Mouse (Mus musculus) limb, embryonic 15.5 days (tissue): Measurements from ENCODE around the gene Zfp420. TPM values are rescaled to one million over a fixed set of nuclear protein-coding genes. Genes with fewer than 3 reads are reported as not detected.
A peak's percentile ranks its signal among the peaks of the same experiment; 100 is the strongest.
"Not testable (repeated sequence)": the region's sequence is repeated elsewhere in the genome, so short reads cannot be mapped to it uniquely, and the experiment has no call there.

Experiments
- ATAC-seq: fragments of 200-750 bp; cut with Nextera tagmentation; 2 replicates; pipeline ENCODE4 v1.8.0; 2017; ENCODE audit warnings: low read depth, moderate TSS enrichment; ENCODE audit not compliant: insufficient number of reproducible peaks, low FRiP score, low TSS enrichment
- H3K27ac ChIP-seq: fragments of 300-500 bp; sonication (generic); 2 replicates; pipeline ENCODE4 v1.5.1; 2015; ENCODE audit warnings: moderate library complexity, mild to moderate bottlenecking, inconsistent platforms
- H3K27me3 ChIP-seq: fragments of 300-500 bp; sonication (generic); 2 replicates; pipeline ENCODE4 v1.6.1; 2015; ENCODE audit warnings: inconsistent platforms
- H3K36me3 ChIP-seq: fragments of 300-500 bp; sonication (generic); 2 replicates; pipeline ENCODE4 v1.6.1; 2015; ENCODE audit warnings: inconsistent platforms
- H3K4me1 ChIP-seq: fragments of 300-500 bp; sonication (generic); 2 replicates; pipeline ENCODE4 v1.6.1; 2015; ENCODE audit warnings: inconsistent platforms
- H3K4me2 ChIP-seq: fragments of 300-500 bp; sonication (generic); 2 replicates; pipeline ENCODE4 v1.6.1; 2015; ENCODE audit warnings: mild to moderate bottlenecking, inconsistent platforms
- H3K4me3 ChIP-seq: fragments of 300-500 bp; sonication (generic); 2 replicates; pipeline ENCODE4 v1.5.1; 2015; ENCODE audit warnings: mild to moderate bottlenecking, inconsistent platforms
- H3K9ac ChIP-seq: fragments of 300-500 bp; sonication (generic); 2 replicates; pipeline ENCODE4 v1.6.1; 2015; ENCODE audit warnings: inconsistent platforms
- H3K9me3 ChIP-seq: fragments of 300-500 bp; sonication (generic); 2 replicates; pipeline ENCODE4 v1.6.1; 2016; ENCODE audit warnings: inconsistent platforms
- WGBS: fragments of 180-500 bp; shearing (Covaris S2); methylation state at CpG from one replicate; pipeline ENCODE4 v1.1.7; 2015; 5-methylcytosine and 5-hydroxymethylcytosine counted together
- polyA plus RNA-seq: library from polyadenylated mRNA; unstranded; fragments of >200 nt; fragmentation: Nextera tagmentation; extraction: Ambion mirVana; gene quantifications from 2 replicates; pipeline ENCODE4 v1.2.1, GENCODE M21; 2015

The Zfp420 gene
- polyA plus RNA-seq, 1 experiment from 2014 or later = 7.6 TPM

- 79% methylated on average over 5 of the region's 5 CpGs for WGBS
- H3K4me2 ChIP-seq = no peak overlapping the region
- ATAC-seq = no peak
- peaks cover 36% of the 10 kb centered on the region for H3K36me3 ChIP-seq
- no peak overlapping the region for H3K4me3 ChIP-seq
- no peak overlapping the region for H3K27ac ChIP-seq
- H3K4me1 ChIP-seq = no peaks in the 10 kb centered on the region
- no peaks in the 10 kb centered on the region for H3K9me3 ChIP-seq
- H3K9ac ChIP-seq = no peak overlapping the region
- no peaks in the 10 kb centered on the region for H3K27me3 ChIP-seq
These were observed 15.2 kb upstream of the Zfp420 start for GRCm38 (mm10) chr7:29844616-29845015.

GRCm38 (mm10) chr7:29852831-29853218, 7.0 kb upstream of the Zfp420 start:
- Histone ChIP-seq H3K27me3 (no peaks in the 10 kb centered on the region), H3K4me3 (peak overlapping the region; percentile 62), H3K36me3 (peaks cover 11% of the 10 kb centered on the region; the same call in 1 of the 2 replicates), H3K4me1 (peaks cover 6% of the 10 kb centered on the region; the same call in 1 of the 2 replicates), H3K27ac (no peak overlapping the region), H3K4me2 (peak overlapping the region; percentile 73), H3K9me3 (no peaks in the 10 kb centered on the region), H3K9ac (peak overlapping the region; percentile 55)
- 52% methylated on average over 9 of the region's 9 CpGs for WGBS
- ATAC-seq = no peak

DNA sequence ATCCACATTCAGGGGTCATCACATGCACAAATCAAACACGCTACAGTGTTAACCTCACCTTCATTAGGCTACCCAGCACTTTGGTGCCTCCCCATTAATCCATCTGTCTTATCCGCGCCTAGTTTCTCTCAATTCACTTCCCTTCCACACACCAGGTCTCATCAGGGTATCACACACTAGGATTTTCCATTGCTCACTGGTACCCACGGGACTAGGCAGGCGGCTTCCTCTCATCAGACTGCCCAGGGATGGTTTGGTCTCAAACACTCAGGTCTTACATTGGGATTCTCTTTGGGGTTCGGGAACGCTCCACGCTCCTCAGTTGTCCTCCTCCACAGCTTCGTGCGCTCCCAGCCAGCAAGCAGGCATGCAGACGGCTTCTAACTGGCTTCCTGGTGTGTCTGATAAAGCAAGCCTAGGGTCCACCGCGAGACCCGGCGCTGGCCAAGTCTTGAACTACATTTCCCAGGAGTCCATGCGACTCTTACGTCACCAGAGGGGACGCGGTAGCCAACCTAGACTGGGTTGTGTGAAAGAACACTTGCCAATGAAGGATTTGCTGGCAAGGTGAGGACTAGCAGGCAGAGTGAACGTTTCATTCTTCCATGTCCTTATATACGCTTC, 6.4 kb upstream of the Zfp420 start, which contains the start of gene Zfp940:
Zfp940 (minus strand) TSS at position 451 of the 624 bp plus-strand sequence.
- Histone ChIP-seq H3K9me3 (no peaks in the 10 kb centered on the region), H3K4me2 (peak within 1 kb of the TSS; percentile 73), H3K4me1 (peaks cover 6% of the 10 kb centered on the region; the same call in 1 of the 2 replicates), H3K27me3 (no peaks in the 10 kb centered on the region), H3K27ac (peak within 1 kb of the TSS; percentile 59; the same call in 1 of the 2 replicates), H3K36me3 (peaks cover 11% of the 10 kb centered on the region; the same call in 1 of the 2 replicates), H3K9ac (peak within 1 kb of the TSS; percentile 55), H3K4me3 (peak within 1 kb of the TSS; percentile 62)
- WGBS = 1% methylated on average over 21 of the region's 21 CpGs
- peak; percentile 84; the same call in 1 of the 2 replicates for ATAC-seq

- Histone ChIP-seq H3K9me3 (no peaks in the 10 kb centered on the region), H3K36me3 (peaks cover 6% of the 10 kb centered on the region; the same call in 1 of the 2 replicates), H3K9ac (no peak overlapping the region), H3K4me3 (no peak overlapping the region), H3K27ac (no peak overlapping the region), H3K4me2 (no peak overlapping the region), H3K4me1 (peaks cover 7% of the 10 kb centered on the region; the same call in 1 of the 2 replicates), H3K27me3 (no peaks in the 10 kb centered on the region)
- no peak for ATAC-seq
- 89% methylated on average over 7 of the region's 7 CpGs for WGBS
These were observed 1.9 kb downstream of the Zfp420 start for GRCm38 (mm10) chr7:29861660-29862059.

GRCm38 (mm10) chr7:29874256-29874655, 14.5 kb downstream of the Zfp420 start:
- Histone ChIP-seq H3K4me2 (no peak overlapping the region), H3K4me3 (no peak overlapping the region), H3K36me3 (peaks cover 47% of the 10 kb centered on the region), H3K27me3 (no peaks in the 10 kb centered on the region), H3K27ac (no peak overlapping the region), H3K4me1 (no peaks in the 10 kb centered on the region), H3K9ac (no peak overlapping the region), H3K9me3 (peaks cover 19% of the 10 kb centered on the region)
- 94% methylated on average over 10 of the region's 10 CpGs for WGBS
- no peak for ATAC-seq

DNA sequence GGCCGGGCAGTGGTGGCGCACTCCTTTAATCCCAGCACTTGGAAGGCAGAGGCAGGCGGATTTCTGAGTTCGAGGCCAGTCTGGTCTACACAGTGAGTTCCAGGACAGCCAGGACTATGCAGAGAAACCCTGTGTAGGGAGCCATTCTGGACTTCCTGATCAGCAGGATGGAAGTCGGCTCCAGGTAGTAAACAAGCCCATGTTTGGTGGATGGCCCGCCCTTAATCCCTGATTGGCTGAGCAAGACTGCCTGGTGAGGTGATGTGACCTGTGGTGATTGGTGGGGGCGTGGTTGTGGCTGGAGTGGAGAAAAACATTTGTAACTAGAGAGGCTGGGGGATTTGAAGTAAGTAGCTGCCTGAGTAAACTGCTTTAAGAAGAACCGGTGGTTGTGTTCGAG, 17.8 kb downstream of the Zfp420 start:
- peaks cover 19% of the 10 kb centered on the region for H3K9me3 ChIP-seq
- not testable (repeated sequence) for H3K9ac ChIP-seq, H3K4me1 ChIP-seq, ATAC-seq, H3K27me3 ChIP-seq, H3K4me3 ChIP-seq, H3K4me2 ChIP-seq, H3K27ac ChIP-seq
- peaks cover 37% of the 10 kb centered on the region for H3K36me3 ChIP-seq
- WGBS = 93% methylated on average over 9 of the region's 9 CpGs

DNA sequence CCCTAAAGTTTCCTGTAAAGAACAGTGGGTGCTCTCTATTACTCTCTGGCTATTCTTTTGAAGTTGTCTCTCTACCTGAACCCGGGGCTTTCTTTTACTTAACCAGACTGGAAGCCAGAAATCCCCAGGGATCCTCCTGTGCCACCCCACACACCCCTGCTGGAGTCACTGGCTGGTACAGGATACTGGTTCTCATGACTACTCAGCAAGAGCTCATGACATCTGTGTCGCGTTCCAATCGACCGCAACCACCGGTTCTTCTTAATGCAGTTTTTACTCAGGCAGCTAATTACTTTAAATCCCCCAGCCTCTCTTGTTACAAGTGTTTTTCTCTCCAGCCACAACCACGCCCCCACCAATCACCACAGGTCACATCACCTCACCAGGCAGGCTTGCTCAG, 20.3 kb downstream of the Zfp420 start:
- H3K4me2 ChIP-seq = no peak overlapping the region
- no peak overlapping the region for H3K27ac ChIP-seq
- H3K9ac ChIP-seq = no peak overlapping the region
- H3K4me1 ChIP-seq = no peaks in the 10 kb centered on the region
- H3K9me3 ChIP-seq = peaks cover 8% of the 10 kb centered on the region
- H3K36me3 ChIP-seq = peaks cover 21% of the 10 kb centered on the region
- H3K4me3 ChIP-seq = no peak overlapping the region
- H3K27me3 ChIP-seq = no peaks in the 10 kb centered on the region
- ATAC-seq = no peak
- 39% methylated on average over 7 of the region's 7 CpGs for WGBS

DNA sequence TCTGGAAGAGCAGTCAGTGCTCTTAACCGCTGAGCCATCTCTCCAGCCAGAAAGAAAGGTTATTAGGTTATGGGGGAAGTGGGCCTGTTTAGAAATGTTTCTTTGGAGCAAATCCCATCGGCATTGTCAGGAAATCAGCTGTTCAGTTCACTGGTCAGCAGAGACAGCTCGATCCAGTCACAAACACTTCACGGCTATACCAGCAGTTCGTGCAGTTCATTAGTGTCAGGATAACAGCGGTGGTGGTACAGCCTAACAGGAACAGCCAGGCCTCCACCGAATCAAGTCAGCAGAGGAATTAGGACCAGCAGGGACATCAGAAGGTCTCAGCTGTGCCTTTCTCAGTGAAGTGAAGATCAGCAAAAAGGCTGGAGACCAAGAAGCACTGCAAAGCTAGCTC, 21.1 kb downstream of the Zfp420 start:
- H3K36me3 ChIP-seq = peaks cover 12% of the 10 kb centered on the region
- H3K9ac ChIP-seq = no peak overlapping the region
- H3K4me2 ChIP-seq = no peak overlapping the region
- no peak overlapping the region for H3K27ac ChIP-seq
- no peak for ATAC-seq
- 88% methylated on average over 7 of the region's 7 CpGs for WGBS
- no peaks in the 10 kb centered on the region for H3K27me3 ChIP-seq
- no peak overlapping the region for H3K4me3 ChIP-seq
- H3K4me1 ChIP-seq = no peaks in the 10 kb centered on the region
- H3K9me3 ChIP-seq = no peaks in the 10 kb centered on the region; the same call in 1 of the 2 replicates

- Histone ChIP-seq H3K4me3 (no peak overlapping the region), H3K36me3 (peaks cover 53% of the 10 kb centered on the region), H3K9me3 (peaks cover 22% of the 10 kb centered on the region), H3K4me1 (no peaks in the 10 kb centered on the region), H3K27ac (no peak overlapping the region), H3K27me3 (no peaks in the 10 kb centered on the region), H3K9ac (no peak overlapping the region), H3K4me2 (no peak overlapping the region)
- ATAC-seq = no peak
- 95% methylated on average over 7 of the region's 7 CpGs for WGBS
These were observed 30.7 kb downstream of the Zfp420 start for GRCm38 (mm10) chr7:29890501-29890900.

GRCm38 (mm10) chr7:29892756-29893155, 33.0 kb downstream of the Zfp420 start:
- H3K9me3 ChIP-seq = peaks cover 32% of the 10 kb centered on the region
- H3K4me1 ChIP-seq = no peaks in the 10 kb centered on the region
- H3K4me3 ChIP-seq = no peak overlapping the region
- WGBS = 96% methylated on average over 4 of the region's 4 CpGs
- H3K27ac ChIP-seq = no peak overlapping the region
- ATAC-seq = no peak
- H3K4me2 ChIP-seq = no peak overlapping the region
- peaks cover 74% of the 10 kb centered on the region for H3K36me3 ChIP-seq
- no peak overlapping the region for H3K9ac ChIP-seq
- no peaks in the 10 kb centered on the region for H3K27me3 ChIP-seq

GRCm38 (mm10) chr7:29898351-29898750, 38.6 kb downstream of the Zfp420 start:
- ATAC-seq = no peak
- H3K27me3 ChIP-seq = no peaks in the 10 kb centered on the region
- no peak overlapping the region for H3K9ac ChIP-seq
- H3K9me3 ChIP-seq = peaks cover 31% of the 10 kb centered on the region
- no peaks in the 10 kb centered on the region for H3K4me1 ChIP-seq
- H3K36me3 ChIP-seq = peaks cover 82% of the 10 kb centered on the region
- H3K4me2 ChIP-seq = no peak overlapping the region
- no peak overlapping the region for H3K4me3 ChIP-seq
- 84% methylated on average over 4 of the region's 4 CpGs for WGBS
- H3K27ac ChIP-seq = no peak overlapping the region

DNA sequence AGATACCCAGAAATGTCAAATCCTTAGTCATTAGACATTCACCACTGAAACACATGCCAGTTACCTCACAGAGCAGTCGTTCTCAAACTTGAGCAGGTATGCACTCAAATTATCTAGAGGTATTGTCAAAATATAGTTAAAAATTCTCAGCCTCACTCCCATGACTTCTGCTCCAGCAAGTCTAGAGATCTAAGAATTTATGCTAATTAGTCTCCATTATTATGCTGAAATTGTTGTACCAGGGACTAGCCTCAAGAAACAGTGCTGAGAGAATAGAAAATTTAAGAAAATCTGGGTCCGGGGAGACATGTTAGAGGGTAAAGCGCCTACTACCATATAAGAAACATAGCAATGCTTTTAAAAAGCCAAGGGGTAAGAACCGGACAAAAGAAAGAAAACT, 44.3 kb downstream of the Zfp420 start:
- Histone ChIP-seq H3K4me3 (no peak overlapping the region), H3K4me1 (peaks cover 7% of the 10 kb centered on the region; the same call in 1 of the 2 replicates), H3K9me3 (no peaks in the 10 kb centered on the region), H3K9ac (no peak overlapping the region), H3K4me2 (no peak overlapping the region), H3K36me3 (peaks cover 31% of the 10 kb centered on the region), H3K27me3 (no peaks in the 10 kb centered on the region), H3K27ac (no peak overlapping the region)
- WGBS = 96% methylated on average over 4 of the region's 4 CpGs
- ATAC-seq = no peak
